Mouse (Mus musculus) right cerebral cortex, postnatal 25 days (tissue): ENCODE results near the gene Usp29.
"Not testable (repeated sequence)": the region's sequence is repeated elsewhere in the genome, so short reads cannot be mapped to it uniquely, and the experiment has no call there.

Experiments
- DNase-seq: peaks from one replicate; pipeline ENCODE4 v3.0.0; 2022

The Usp29 gene

DNA sequence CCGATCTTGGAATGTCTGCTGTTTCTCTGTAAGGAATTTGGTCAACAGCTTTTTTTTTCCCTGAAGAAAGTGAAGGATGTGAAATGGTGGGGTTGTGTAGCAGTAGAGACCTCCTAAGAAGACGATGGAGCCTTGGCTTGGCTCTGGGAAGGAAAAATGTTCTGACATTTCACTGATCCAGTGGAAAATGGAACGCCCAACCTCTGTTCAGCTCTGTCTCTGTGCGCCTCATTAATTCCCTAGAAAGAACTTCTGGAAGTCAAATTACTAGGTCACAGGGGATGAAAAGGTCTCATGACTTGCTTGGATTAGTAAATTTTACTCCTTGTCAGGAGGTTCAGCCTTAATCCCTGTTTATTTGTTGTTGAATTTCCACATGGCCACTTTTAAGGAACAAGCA, 92.3 kb downstream of the Usp29 start:
- DNase-seq, result no peak

- no peak for DNase-seq
Measured at GRCm38 (mm10) chr7:6823673-6824072, 93.3 kb downstream of the Usp29 start.

GRCm38 (mm10) chr7:6825966-6826647, 95.7 kb downstream of the Usp29 start:
- no peak for DNase-seq

DNA sequence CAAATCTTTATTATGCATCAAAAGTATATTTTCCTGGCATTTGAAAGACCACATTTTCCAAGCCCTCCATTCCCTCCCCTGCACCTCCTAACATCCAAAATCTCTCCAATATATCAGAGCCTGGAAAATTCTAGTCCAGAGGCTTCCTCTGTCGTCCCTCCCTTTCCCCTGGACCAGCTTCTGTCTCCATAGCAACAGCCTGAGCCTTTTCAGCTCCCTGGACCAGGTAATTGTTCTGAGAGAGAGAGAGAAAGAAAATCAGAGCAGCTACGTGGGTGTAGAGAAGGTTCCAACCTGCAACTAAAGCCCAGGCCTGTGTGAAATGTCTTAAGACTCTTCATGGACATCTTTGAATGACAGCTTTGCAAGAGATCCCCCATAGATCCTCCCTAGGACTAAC, 98.8 kb downstream of the Usp29 start:
- peak; percentile 21 for DNase-seq

GRCm38 (mm10) chr7:6834950-6835349, 104.6 kb downstream of the Usp29 start:
- DNase-seq, result no peak

DNA sequence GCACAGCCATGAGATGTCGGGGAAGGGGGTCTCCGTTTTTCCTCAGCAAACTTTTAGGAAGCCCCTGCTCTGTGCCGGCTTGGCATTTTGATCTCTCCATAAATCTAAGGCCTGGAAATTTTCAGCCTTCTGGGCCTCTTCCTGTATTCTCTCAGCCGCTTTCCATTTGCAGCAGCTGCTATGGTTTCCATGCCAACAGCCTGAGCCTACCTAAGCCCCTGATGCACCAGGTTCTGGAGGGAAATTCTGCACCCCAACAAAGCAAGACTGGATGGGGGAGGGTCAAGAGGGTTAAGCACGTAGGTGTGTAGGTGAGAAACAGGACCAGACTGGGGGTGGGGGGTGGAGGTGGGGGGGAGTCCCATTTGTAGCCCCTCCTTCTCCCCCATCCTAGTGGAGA, 105.0 kb downstream of the Usp29 start:
- peak; percentile 22 for DNase-seq

DNA sequence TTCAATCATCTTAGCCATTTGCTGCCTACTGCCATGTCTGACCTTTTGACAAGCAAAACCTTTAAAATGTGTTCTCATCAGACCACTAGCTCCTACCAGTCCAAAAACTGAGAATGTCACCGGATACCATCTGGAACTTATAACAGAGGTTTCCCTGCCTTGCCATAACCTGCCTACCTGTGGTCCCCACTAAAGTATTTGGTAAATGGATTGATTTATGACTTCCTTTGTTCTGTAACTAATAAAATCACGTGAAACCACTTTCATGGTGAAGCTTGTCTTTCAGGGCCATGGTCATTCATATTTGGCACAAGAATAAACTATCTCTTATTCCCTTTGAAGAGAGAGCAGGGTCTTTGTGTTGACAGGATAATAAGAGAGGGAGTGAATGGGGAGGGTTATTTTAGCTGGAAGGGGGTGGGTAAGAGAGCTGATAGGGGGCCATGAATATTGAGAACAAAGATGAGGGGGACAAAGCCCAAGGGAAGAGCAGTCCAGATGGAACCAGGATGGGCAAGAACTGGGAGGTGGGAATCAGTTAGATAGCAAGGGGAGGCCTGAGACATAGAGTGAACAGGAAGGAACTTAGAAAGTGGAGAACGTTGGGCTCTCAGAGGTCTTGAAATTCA, 107.0 kb downstream of the Usp29 start:
- DNase-seq, result no peak

DNA sequence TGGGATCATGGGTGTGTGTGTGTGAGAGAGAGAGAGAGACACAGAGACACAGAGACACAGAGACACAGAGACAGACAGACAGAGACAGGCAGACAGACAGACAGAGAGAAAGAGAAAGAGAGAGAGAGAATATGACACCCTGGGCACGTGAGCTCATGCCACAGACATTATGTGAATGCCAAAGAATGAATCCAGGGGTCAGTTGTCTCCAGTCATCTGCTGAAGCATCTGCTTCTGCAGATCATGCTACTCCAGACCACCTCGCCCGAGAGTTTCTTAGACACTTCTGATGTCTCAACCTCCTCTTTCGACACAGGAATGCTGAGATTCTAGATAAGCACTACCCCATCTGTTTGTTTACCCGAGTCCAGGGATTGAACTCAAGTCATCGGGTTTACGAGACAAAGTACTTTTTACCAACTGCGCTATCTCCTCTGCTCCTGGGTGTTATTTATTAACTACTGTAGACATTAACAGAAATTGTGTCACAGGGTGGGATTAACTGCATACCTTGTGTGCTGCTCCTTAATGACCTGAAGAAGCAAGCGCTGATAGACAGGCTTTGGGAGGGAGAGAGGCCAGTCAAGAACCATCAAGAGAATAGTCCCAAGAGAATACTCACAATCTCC, 107.7 kb downstream of the Usp29 start:
- no peak for DNase-seq

GRCm38 (mm10) chr7:6840860-6841259, 110.5 kb downstream of the Usp29 start:
- no peak for DNase-seq

- DNase-seq, result no peak
Measured at GRCm38 (mm10) chr7:6849495-6849894, 119.1 kb downstream of the Usp29 start.

GRCm38 (mm10) chr7:6850321-6850720, 119.9 kb downstream of the Usp29 start:
- no peak for DNase-seq

DNA sequence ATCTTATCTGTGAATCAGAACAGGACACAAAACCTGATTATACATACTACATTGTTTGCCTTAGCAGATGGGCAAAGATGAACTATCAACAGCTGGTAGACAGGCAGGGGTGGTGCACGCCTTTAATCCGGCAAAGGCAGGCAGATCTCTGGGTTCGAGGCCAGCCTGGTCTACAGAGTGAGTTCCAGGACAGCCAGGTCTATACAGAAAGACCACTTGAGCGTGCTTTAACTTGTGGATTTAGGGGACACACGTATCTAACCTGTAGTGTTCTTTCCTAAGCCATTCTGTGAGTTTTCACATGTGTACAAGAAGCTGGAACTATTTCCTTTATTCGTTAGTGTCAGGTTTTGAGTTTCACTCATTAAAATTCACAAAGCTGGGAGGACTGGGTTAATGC, 120.9 kb downstream of the Usp29 start:
- no peak for DNase-seq

DNA sequence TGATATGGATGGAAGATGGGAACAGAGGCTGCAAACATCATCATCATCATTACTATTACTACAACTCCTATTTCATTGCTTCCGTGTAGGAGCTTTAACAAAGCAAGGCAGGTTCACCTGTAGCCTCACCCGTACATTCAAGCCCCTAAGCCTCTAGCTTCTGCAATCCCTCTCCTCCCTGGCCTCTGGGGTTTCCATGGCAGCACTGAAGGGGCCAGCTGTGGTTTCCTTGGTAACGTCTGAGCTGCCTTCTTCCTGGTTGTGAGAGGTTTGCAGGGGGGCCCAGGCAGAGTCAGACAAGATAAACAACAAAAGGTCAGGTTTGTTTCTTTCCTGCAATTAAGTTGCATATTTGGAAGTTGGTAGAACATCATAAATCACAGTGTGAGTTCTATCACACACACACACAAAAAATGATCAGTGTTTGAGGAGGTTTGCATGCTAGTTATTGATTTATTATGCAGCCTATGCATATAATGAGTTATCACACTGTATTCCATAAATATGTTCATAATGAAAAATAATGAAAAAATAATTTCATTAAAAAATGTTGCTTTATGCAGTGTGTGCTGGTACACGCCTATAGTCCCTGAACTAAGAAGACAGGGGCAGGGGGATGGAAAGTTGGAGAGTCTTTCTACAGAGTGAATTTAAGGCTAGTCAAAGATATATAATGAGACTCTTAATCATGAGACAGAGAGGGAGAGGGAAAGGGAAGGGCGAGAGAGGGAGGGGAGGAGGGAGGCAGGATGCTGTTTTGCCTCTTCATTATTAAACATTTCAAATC, 121.5 kb downstream of the Usp29 start:
- DNase-seq, result peak; percentile 15

- no peak for DNase-seq
Measured at GRCm38 (mm10) chr7:6855613-6856405, 125.4 kb downstream of the Usp29 start.

DNA sequence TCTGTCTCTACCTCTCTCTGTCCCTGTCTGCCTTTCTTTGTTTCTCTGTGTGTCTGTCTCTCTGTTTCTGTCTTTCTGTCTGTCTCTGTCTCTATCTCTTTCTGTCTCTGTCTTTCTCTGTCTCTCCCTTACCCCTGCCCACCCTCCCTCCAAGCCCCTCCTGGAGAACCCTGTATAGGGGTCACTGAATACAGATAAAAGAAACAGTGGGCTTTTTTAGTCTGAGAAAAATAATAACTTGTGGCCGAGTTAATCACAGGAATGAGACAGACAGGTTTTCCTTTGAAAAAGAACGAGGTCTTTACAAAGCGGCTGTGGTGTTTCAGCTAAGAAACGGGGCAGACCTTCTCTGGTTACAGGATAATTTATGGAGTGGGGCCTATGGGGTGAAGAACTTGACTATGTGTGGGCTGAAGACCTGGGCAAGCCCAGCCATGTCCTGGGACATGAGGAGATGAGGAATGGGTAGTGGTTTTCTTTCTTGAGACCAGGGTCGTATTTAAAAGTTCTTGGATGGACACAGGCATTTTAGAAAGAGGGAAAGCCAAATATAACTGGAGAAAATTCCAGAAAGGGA, 128.4 kb downstream of the Usp29 start:
- DNase-seq, result no peak

- DNase-seq, result peak; percentile 10
Measured at GRCm38 (mm10) chr7:6860689-6861088, 130.3 kb downstream of the Usp29 start.

DNA sequence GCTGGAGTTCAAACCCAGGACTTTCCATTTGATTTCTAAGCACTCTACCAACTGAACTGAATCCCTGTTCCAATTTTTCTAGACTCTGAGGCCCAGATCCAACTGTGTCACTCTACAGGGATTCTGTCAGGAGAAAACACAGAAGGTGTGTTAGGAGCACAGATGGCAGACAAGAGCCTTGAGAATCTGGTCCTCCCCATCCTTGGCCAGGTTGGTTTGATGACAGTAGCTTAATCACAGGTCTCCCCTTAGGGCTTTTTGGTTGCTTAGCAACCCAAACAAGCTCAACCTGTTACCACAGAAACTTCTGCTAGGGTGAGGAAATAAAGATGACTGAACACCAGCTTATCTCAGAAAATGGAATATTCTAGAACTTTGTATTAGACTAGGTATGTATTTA, 136.0 kb downstream of the Usp29 start:
- peak; percentile 24 for DNase-seq

DNA sequence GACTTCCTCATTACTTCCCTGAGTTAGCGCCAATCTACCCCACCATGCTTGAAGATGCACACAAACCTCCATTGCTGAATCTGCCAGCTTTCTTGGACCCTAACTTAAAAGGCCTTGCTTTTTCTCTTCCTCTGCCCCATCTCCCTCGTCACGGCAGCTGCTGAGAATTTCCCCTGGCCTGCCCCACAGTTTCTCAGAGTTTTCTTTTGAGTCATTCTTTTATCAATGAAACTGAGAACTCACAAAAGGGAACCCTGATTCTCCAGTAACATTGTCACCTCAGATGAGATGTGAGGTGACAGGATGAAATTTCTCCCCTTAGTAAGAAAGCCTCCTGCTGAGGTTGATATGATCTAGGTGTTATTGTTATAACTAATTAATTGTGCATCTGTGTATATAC, 138.5 kb downstream of the Usp29 start:
- DNase-seq, result no peak

DNA sequence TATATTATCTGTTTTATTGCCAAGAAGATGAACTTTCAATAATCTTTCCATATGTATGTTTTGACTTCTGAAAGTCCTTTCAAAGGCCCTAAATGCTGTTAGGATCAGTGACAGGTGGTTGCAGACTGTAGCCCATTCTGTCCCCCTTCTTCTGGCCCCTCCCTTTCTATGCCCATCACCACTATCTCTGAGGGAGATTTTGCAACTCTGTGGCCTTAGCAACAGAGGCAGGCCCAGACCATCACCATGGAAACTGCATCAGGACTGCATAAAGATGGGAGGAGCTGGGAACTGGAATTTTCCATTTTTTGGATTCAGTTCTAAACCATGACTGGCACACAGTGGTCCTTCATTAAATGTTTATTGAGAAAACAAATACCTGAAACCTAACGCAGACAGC, 139.2 kb downstream of the Usp29 start:
- DNase-seq, result no peak

DNA sequence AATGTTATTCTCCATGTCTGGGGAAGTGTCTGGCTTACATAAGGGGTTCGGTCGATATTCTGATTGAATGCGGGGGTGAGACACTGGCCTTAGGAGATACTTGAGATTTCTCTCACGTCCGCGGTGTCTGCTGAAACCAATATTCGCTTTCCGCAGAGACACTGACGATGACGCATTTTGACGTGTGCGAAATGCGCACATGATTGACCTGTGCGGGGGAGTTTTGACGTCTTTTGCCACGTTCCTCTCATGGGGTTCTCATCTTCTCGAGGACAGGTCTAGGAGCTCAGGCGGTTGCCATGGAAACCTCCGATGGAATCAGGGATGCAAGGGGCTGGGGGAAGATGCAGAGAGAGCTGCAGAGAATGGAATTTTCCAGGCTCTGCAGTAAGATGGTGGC, 144.1 kb downstream of the Usp29 start:
- DNase-seq, result peak; percentile 7

GRCm38 (mm10) chr7:6878202-6878601, 147.8 kb downstream of the Usp29 start:
- DNase-seq, result no peak

- not testable (repeated sequence) for DNase-seq
Measured at GRCm38 (mm10) chr7:6878849-6879248, 148.5 kb downstream of the Usp29 start.
